Mouse (Mus musculus) liver, adult 2 months (tissue): ENCODE results near the gene Trpm6. TPM values are rescaled to one million over a fixed set of nuclear protein-coding genes. Genes with fewer than 3 reads are reported as not detected.

Experiments
- DNase-seq: peaks from one replicate; pipeline ENCODE4 v3.0.0-alpha.2; 2011; ENCODE audit warnings: low read depth, low spot score; ENCODE audit errors: extremely low read depth
- H3K27ac ChIP-seq: fragments of 200-500 bp; replicated peaks from 2 replicates; pipeline ENCODE4 v1.5.1; 2012; ENCODE audit warnings: low read depth, mild to moderate bottlenecking, control low read depth, inconsistent platforms, low read length; ENCODE audit not compliant: insufficient read depth
- H3K27me3 ChIP-seq: fragments of 200-500 bp; 2 replicates; pipeline ENCODE4 v1.6.1; 2012; ENCODE audit warnings: mild to moderate bottlenecking, moderate library complexity, low read length, inconsistent platforms; ENCODE audit not compliant: control insufficient read depth, insufficient read depth
- H3K36me3 ChIP-seq: fragments of 200-500 bp; 2 replicates; pipeline ENCODE4 v1.6.1; 2012; ENCODE audit warnings: low read length, inconsistent platforms; ENCODE audit not compliant: control insufficient read depth, insufficient read depth
- H3K4me1 ChIP-seq: fragments of 200-500 bp; 2 replicates; pipeline ENCODE4 v1.6.1; 2011; ENCODE audit warnings: low read length; ENCODE audit not compliant: control insufficient read depth, insufficient read depth
- H3K4me3 ChIP-seq: fragments of 200-500 bp; 2 replicates; pipeline ENCODE4 v1.5.1; 2011; ENCODE audit warnings: low read depth, mild to moderate bottlenecking, control low read depth, low read length, moderate library complexity; ENCODE audit not compliant: insufficient read depth
- H3K79me2 ChIP-seq: fragments of 200-500 bp; 2 replicates; pipeline ENCODE4 v1.6.1; 2012; ENCODE audit warnings: inconsistent platforms, mild to moderate bottlenecking, low read length, moderate library complexity; ENCODE audit not compliant: control insufficient read depth, insufficient read depth
- H3K9ac ChIP-seq: fragments of 200-500 bp; 2 replicates; pipeline ENCODE4 v1.6.1; 2012; ENCODE audit warnings: low read depth, mild to moderate bottlenecking, control low read depth, inconsistent platforms, low read length
- CTCF ChIP-seq: fragments of 200-500 bp; IDR thresholded peaks from 2 replicates; pipeline ENCODE4 v1.5.1; 2011; ENCODE audit warnings: low read depth, low read length, control low read depth
- POLR2A ChIP-seq: fragments of 200-500 bp; IDR thresholded peaks from 2 replicates; pipeline ENCODE4 v1.6.1; 2011; ENCODE audit warnings: low read length, control low read depth; ENCODE audit not compliant: insufficient read depth; ENCODE audit errors: extremely low read depth
- WGBS: fragments of 180-500 bp; shearing (Covaris S2); methylation state at CpG from one replicate; pipeline ENCODE4 v1.1.7; 2018; 5-methylcytosine and 5-hydroxymethylcytosine counted together
- polyA plus RNA-seq: library from polyadenylated mRNA; depleted of rRNA; stranded (reverse); fragments of >200 nt; gene quantifications from 2 replicates; pipeline ENCODE4 v1.2.3, GENCODE M21; 2012
- total RNA-seq: library from RNA; depleted of rRNA; stranded (reverse); fragments of >200 nt; gene quantifications from 2 replicates; pipeline ENCODE4 v1.2.3, GENCODE M21; 2014

Gene Trpm6
- total and polyA plus RNA-seq, 2 experiments = 0.09 to 0.83 TPM

DNA sequence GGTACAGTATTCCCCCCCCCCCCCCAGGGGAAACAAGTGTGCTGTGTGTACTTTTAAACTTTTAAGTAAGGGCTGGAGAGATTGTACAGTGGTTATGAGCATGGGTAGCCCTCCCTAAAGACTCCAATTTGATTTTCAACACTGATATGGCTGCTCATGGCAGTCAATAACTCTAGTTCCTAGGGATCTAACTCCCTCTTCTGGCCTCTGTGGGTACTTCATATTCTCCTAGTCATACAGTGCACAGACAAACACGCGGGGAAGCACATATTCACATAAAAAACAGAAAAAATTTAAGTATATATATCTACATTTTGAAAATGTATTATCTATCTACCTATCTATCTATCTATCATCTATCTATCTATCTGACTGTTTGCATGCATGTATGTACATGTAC is 67.6 kb downstream of the Trpm6 start:
- no peaks in the 10 kb centered on the region for H3K4me1 ChIP-seq
- H3K36me3 ChIP-seq = no peaks in the 10 kb centered on the region
- H3K9ac ChIP-seq = no peak overlapping the region
- 81% methylated on average over 2 of the region's 2 CpGs for WGBS
- no peaks in the 10 kb centered on the region for H3K27me3 ChIP-seq
- TF ChIP-seq POLR2A (no peak), CTCF (no peak)
- H3K79me2 ChIP-seq = no peaks in the 10 kb centered on the region
- no peak overlapping the region for H3K27ac ChIP-seq
- H3K4me3 ChIP-seq = no peak overlapping the region
- no peak for DNase-seq

DNA sequence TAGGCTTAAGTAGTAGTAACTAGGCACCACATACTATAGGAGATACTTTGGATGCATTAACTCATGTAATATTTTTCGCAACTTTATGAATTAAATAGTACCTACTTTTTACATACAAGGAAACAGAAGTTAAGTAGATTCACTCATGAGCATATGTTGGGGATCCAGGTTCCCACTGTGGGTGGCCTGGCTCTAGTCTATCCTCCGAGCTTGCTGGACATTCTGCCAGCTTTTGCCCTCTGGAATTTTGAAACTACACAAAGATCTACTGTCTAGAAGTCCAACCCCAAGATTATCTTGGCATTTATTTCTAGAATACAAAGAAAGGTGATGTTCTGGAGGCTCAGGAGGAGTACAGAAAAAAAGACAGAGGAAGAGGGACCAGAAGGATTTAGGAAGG is 78.8 kb downstream of the Trpm6 start:
- Histone ChIP-seq H3K4me1 (no peaks in the 10 kb centered on the region), H3K4me3 (no peak overlapping the region), H3K9ac (no peak overlapping the region), H3K27me3 (no peaks in the 10 kb centered on the region), H3K79me2 (no peaks in the 10 kb centered on the region), H3K27ac (no peak overlapping the region), H3K36me3 (no peaks in the 10 kb centered on the region)
- WGBS = 88% methylated on average over 2 of the region's 2 CpGs
- no peak for DNase-seq
- TF ChIP-seq CTCF = no peak
- TF ChIP-seq POLR2A = no peak

DNA sequence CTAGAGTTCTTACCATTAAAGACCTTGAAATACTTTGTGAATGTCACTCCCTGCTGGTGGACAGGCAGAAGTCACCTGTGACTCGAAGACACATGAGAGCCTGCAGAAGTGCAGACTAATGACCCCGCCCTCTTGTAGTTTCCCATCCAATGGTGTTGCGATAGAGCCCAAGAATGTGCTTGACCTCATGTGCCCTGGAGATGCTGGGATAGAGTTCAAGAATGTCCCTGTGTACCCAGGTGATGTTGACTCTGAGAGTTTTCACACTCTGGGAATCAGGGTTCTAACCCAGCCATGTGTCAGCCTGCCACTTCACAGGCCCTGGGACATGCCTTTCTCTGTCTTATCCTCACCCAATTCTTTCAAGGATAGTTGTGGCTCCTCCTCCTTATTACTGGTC is 81.4 kb downstream of the Trpm6 start:
- Histone ChIP-seq H3K36me3 (no peaks in the 10 kb centered on the region), H3K79me2 (no peaks in the 10 kb centered on the region), H3K4me3 (no peak overlapping the region), H3K27ac (no peak overlapping the region), H3K27me3 (no peaks in the 10 kb centered on the region), H3K9ac (no peak overlapping the region), H3K4me1 (no peaks in the 10 kb centered on the region)
- 75% methylated on average over 3 of the region's 3 CpGs for WGBS
- no peak for TF ChIP-seq CTCF
- no peak for TF ChIP-seq POLR2A
- DNase-seq = no peak

DNA sequence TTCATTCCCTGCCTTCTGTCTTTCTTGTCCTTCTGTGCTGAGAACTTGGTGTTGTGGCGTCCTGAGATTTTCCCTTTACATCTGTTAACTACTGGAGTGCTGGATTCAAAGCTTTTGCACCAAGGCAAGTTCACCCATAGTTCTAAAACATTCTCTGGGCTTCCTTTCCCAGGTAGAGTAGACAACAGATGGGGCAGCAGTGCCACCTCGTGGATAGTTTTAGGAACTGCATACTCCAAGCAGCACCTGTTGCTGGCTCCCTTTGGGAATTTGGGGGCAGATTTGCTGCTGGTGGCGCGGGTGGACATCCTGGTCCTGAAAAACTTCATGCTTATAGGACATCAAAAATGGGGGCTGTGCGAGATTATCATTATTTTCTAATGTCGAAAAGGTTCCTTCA is 85.2 kb downstream of the Trpm6 start:
- no peak overlapping the region for H3K9ac ChIP-seq
- no peaks in the 10 kb centered on the region for H3K36me3 ChIP-seq
- H3K4me3 ChIP-seq = no peak overlapping the region
- no peaks in the 10 kb centered on the region for H3K27me3 ChIP-seq
- peak; percentile 33 for DNase-seq
- peak; percentile 79 for TF ChIP-seq CTCF
- no peak for TF ChIP-seq POLR2A
- WGBS = 12% methylated on average over 6 of the region's 6 CpGs
- no peaks in the 10 kb centered on the region for H3K4me1 ChIP-seq
- H3K79me2 ChIP-seq = no peaks in the 10 kb centered on the region
- H3K27ac ChIP-seq = no peak overlapping the region

DNA sequence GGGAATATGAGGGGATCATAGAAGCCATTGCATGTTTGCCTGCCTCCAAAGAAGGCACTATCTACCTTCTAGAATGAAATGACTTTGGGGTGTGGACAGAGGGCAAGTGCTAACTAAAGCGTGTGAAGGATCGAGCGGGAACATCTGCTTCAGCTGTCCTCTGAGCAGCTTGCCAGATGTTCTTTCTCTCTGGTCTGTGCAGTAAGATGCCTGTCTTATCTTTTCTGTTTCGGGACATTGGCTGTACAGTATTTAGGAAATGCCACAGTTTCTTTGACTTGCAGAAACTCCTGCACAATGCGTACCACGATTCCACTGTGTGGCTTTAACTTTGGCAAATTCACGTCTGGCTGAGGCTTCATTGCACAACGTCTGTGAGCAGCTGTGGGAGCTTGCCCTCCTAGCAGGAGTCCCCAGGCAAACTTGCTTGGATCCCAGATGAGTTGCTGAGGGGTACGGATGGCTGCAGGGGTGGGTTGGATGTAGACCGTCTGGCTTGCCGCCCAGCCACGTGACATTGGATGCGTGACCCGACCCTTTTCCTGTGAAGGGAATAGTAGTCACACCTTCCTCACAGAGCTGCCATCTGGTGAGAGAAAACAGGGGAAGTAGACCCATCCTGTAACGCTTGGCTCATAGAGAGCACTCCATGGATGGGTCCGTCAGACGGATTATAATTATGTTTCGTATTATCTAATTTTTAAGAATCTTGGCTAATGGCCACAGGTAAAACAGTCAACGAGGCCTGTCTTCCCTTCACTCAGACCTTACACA is 92.2 kb downstream of the Trpm6 start:
- H3K79me2 ChIP-seq = no peaks in the 10 kb centered on the region
- no peak for TF ChIP-seq POLR2A
- TF ChIP-seq CTCF = no peak
- no peak overlapping the region for H3K9ac ChIP-seq
- H3K4me1 ChIP-seq = no peaks in the 10 kb centered on the region
- H3K4me3 ChIP-seq = no peak overlapping the region
- no peaks in the 10 kb centered on the region for H3K27me3 ChIP-seq
- no peaks in the 10 kb centered on the region for H3K36me3 ChIP-seq
- H3K27ac ChIP-seq = no peak overlapping the region
- 81% methylated on average over 19 of the region's 19 CpGs for WGBS
- DNase-seq = no peak

DNA sequence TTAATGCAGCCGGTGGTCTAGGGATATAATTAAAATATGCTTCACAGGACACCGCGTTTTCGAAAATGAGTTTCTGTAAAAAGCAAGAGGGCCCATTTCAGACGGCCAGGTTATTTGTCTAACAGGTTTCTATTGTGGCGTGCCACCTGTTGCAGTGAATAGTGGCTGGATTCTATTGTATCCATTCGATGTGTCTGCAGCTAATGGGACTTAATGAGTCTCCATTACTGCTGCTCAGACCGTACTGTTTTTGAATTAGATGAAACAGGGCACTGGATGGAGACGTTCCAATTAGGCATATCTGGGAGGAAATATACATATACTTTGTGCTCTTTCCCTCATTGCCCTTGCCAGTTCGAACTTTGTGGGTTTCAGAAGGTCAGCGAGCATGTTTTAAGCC is 92.8 kb downstream of the Trpm6 start:
- TF ChIP-seq POLR2A = no peak
- TF ChIP-seq CTCF = no peak
- DNase-seq = no peak
- no peaks in the 10 kb centered on the region for H3K27me3 ChIP-seq

More for the DNA sequence above, 92.8 kb downstream of the Trpm6 start:
- 91% methylated on average over 11 of the region's 11 CpGs for WGBS
- Histone ChIP-seq H3K79me2 (no peaks in the 10 kb centered on the region), H3K36me3 (no peaks in the 10 kb centered on the region), H3K4me3 (no peak overlapping the region), H3K4me1 (no peaks in the 10 kb centered on the region), H3K9ac (no peak overlapping the region), H3K27ac (no peak overlapping the region)
